Mouse (Mus musculus) heart, adult 2 months (tissue): ENCODE data around the gene Dscam.

Experiments used
- CTCF ChIP-seq: fragments of 200-600 bp; IDR thresholded peaks from 2 replicates; pipeline ENCODE4 v1.8.1; 2022; ENCODE audit warnings: antibody characterized with exemption, mild to moderate bottlenecking, moderate library complexity
- EP300 ChIP-seq: fragments of 200-500 bp; IDR thresholded peaks from 2 replicates; pipeline ENCODE4 v1.6.1; 2011; ENCODE audit warnings: low read depth, low read length, control low read depth; ENCODE audit not compliant: insufficient read depth
- POLR2A ChIP-seq: fragments of 200-500 bp; IDR thresholded peaks from 2 replicates; pipeline ENCODE4 v1.6.1; 2011; ENCODE audit warnings: mild to moderate bottlenecking, low read depth, low read length, control low read depth; ENCODE audit not compliant: insufficient read depth

- no peak for TF ChIP-seq POLR2A
- peak; percentile 79 for TF ChIP-seq CTCF
- no peak for TF ChIP-seq EP300
Observed at GRCm38 (mm10) chr16:96610806-96611205, 559.7 kb downstream of the Dscam start.
